Mouse (Mus musculus) small intestine, adult 2 months (tissue): ENCODE results near the gene Tas2r103. TPM values are rescaled to one million over a fixed set of nuclear protein-coding genes. Genes with fewer than 3 reads are reported as not detected.

Experiments
- H3K27ac ChIP-seq: fragments of 200-500 bp; 2 replicates; pipeline ENCODE4 v1.5.1; 2012; ENCODE audit warnings: low read depth, low read length, control low read depth, inconsistent platforms; ENCODE audit not compliant: insufficient read depth
- H3K27me3 ChIP-seq: fragments of 200-500 bp; 2 replicates; pipeline ENCODE4 v1.6.1; 2012; ENCODE audit warnings: mild to moderate bottlenecking, moderate library complexity, low read length, inconsistent platforms; ENCODE audit not compliant: control insufficient read depth, insufficient read depth
- H3K36me3 ChIP-seq: fragments of 200-500 bp; 2 replicates; pipeline ENCODE4 v1.6.1; 2012; ENCODE audit warnings: mild to moderate bottlenecking, low read length, control low read depth, inconsistent platforms; ENCODE audit not compliant: control insufficient read depth, insufficient read depth
- H3K4me1 ChIP-seq: fragments of 200-500 bp; 2 replicates; pipeline ENCODE4 v1.6.1; 2012; ENCODE audit warnings: low read length, inconsistent platforms, mixed read lengths; ENCODE audit not compliant: control insufficient read depth, insufficient read depth, insufficient read length
- H3K4me3 ChIP-seq: fragments of 200-500 bp; 2 replicates; pipeline ENCODE4 v1.5.1; 2012; ENCODE audit warnings: low read depth, mild to moderate bottlenecking, control low read depth, inconsistent platforms, low read length, moderate library complexity
- CTCF ChIP-seq: fragments of 200-500 bp; IDR thresholded peaks from 2 replicates; pipeline ENCODE4 v1.5.1; 2012; ENCODE audit warnings: low read depth, mild to moderate bottlenecking, control low read depth, inconsistent platforms, low read length, moderate library complexity, mixed read lengths; ENCODE audit not compliant: insufficient replicate concordance, insufficient read length; ENCODE audit errors: extremely low read depth
- POLR2A ChIP-seq: fragments of 200-500 bp; IDR thresholded peaks from 2 replicates; pipeline ENCODE4 v1.6.1; 2012; ENCODE audit warnings: low read depth, mild to moderate bottlenecking, control low read depth, inconsistent platforms, low read length, moderate library complexity
- WGBS: fragments of 180-500 bp; shearing (Covaris S2); methylation state at CpG from one replicate; pipeline ENCODE4 v1.1.7; 2018; 5-methylcytosine and 5-hydroxymethylcytosine counted together
- polyA plus RNA-seq: library from polyadenylated mRNA; depleted of rRNA; stranded (reverse); fragments of >200 nt; gene quantifications from 2 replicates; pipeline ENCODE4 v1.2.3, GENCODE M21; 2012; rRNA removed

Tas2r103 gene
- not detected in 2 replicates for polyA plus RNA-seq

DNA sequence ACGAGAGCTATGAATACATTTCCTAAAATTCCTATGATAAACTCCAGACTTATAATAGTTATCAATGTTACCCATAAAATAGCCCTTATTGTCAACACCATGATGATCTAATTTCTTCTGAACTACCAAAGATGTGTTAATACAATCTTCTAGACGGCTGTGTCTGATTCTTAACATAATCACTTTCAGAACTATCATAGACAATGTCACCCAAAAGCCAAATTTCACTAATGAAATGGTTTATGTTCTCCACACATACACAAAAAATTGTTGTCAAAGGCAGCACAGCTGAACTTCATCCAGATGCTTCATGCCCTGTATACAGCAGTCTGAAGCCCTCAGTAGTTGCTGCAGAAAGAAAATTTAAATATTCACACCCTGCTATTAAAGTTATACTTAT lies at the start of gene Tas2r103:
Gene Tas2r103, minus strand, starts transcription at position 101 of the 400 bp plus-strand sequence.
- no peak for TF ChIP-seq CTCF
- TF ChIP-seq POLR2A = no peak
- WGBS = 63% methylated on average over 2 of the region's 2 CpGs
- Histone ChIP-seq H3K27ac (no peak within 1 kb of the TSS), H3K4me1 (no peaks in the 10 kb centered on the region), H3K4me3 (no peak within 1 kb of the TSS), H3K27me3 (no peaks in the 10 kb centered on the region), H3K36me3 (no peaks in the 10 kb centered on the region)

DNA sequence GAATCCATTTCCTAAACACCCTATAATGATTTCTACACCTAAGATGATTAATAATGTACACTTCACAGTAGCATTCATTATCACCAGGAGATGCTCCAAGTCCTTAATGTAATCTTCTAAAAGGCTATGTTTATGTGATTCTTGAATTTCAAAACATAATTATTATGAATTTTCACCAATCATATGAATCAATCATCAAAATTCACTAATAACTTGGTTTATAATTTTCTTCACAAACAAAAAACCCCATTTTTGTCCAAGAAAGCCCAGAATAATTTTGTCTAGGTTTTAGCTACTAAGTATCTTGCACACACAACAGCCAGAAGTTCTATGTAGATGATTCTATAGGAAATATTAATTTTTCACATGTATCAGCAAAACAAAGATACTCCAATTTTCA lies 18.8 kb upstream of the Tas2r103 start, which contains the start of gene Tas2r140:
Gene Tas2r140, minus strand, starts transcription at position 101 of the 400 bp plus-strand sequence.
- no peaks in the 10 kb centered on the region for H3K4me1 ChIP-seq
- TF ChIP-seq POLR2A (no peak), CTCF (no peak)
- H3K4me3 ChIP-seq = no peak within 1 kb of the TSS
- H3K36me3 ChIP-seq = no peaks in the 10 kb centered on the region
- no peak within 1 kb of the TSS for H3K27ac ChIP-seq
- H3K27me3 ChIP-seq = no peaks in the 10 kb centered on the region

Other genes with a start within 250 kb of the Tas2r103 start
- not detected in 2 replicates for gene Tas2r117, start 234.3 kb downstream of the Tas2r103 start, polyA plus RNA-seq
- not detected in 2 replicates for gene Tas2r123, start 190.0 kb downstream of the Tas2r103 start, polyA plus RNA-seq
- gene Tas2r116, start 181.7 kb downstream of the Tas2r103 start, polyA plus RNA-seq = not detected in 2 replicates
- gene Tas2r110, start 169.1 kb downstream of the Tas2r103 start, polyA plus RNA-seq = not detected in 2 replicates
- gene Tas2r113, start 144.1 kb downstream of the Tas2r103 start, polyA plus RNA-seq = not detected in 2 replicates
- gene Tas2r125, start 127.5 kb downstream of the Tas2r103 start, polyA plus RNA-seq = not detected in 2 replicates
- not detected in 2 replicates for gene Tas2r129, start 86.0 kb downstream of the Tas2r103 start, polyA plus RNA-seq
- gene Tas2r131, start 79.2 kb downstream of the Tas2r103 start, polyA plus RNA-seq = not detected in 2 replicates
- gene Tas2r109, start 56.1 kb downstream of the Tas2r103 start, polyA plus RNA-seq = not detected in 2 replicates
- gene Tas2r140, start 18.7 kb upstream of the Tas2r103 start, polyA plus RNA-seq = not detected in 2 replicates
- gene Smim10l1, start 67.8 kb upstream of the Tas2r103 start, polyA plus RNA-seq = 68.1 and 95.8 TPM in 2 replicates